Mouse (Mus musculus) olfactory bulb, adult 2 months (tissue): Measurements from ENCODE around the gene Lrfn1.

Experiments used
- CTCF ChIP-seq: fragments of 200-500 bp; IDR thresholded peaks from 2 replicates; pipeline ENCODE4 v1.5.1; 2012; ENCODE audit warnings: low read depth, mild to moderate bottlenecking, low read length, moderate library complexity; ENCODE audit not compliant: insufficient read depth
- POLR2A ChIP-seq: fragments of 200-500 bp; IDR thresholded peaks from 2 replicates; pipeline ENCODE4 v1.6.1; 2012; ENCODE audit warnings: mild to moderate bottlenecking, low read depth, low read length, moderate library complexity; ENCODE audit not compliant: insufficient read depth

GRCm38 (mm10) chr7:28423018-28423417 lies 28.8 kb upstream of the Lrfn1 start:
- no peak for TF ChIP-seq POLR2A
- TF ChIP-seq CTCF: no peak
